Mouse (Mus musculus): ENCODE data around the gene Sult2a1.
"Not testable (repeated sequence)": the region's sequence is repeated elsewhere in the genome, so short reads cannot be mapped to it uniquely, and the experiment has no call there.

The Sult2a1 gene

DNA sequence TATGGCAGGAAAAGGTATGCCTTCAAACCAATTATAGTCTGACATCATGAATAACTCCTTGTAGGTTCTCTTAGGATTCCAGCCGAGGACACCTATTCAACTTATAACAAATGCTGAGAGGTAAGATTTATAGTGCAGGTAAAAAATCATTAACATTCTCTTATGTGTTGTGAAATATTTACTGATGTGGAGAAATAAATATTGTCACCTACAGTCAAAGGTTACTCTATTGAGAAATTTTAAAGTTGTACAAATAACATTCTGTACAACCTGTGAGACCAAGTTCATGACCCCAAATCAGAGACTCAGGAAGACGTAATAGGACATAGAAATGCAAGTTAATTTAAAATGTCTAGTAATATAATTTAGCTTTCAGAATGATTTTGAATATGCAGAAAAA, at the start of gene Sult2a1:
Sult2a1 (minus strand) TSS at position 101 of the 400 bp plus-strand sequence.
- not testable (repeated sequence) for DNase-seq

DNA sequence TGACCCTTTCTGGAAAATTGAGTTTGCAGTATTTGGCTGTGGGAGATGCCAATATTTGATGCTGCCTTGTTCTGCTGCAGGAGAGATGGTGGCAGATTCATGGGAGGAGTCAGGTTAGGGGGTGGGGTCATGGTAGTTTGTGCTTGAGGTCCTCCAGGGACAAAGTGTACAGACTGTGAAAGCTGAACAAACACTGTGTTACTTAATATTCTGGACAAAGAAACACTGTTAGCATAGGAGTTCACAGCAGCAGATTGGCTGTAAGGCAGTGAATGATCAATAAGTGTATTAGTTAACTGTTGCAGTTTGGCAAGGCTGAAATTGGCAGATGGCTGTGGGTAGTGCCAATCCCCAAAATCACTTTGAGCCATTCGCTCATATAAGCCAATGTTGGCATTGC, 23.3 kb downstream of the Sult2a1 start:
- DNase-seq: no peak

Measured in B cell, adult 2 months (primary cell).